Mouse (Mus musculus) heart, postnatal 0 days (tissue): ENCODE data around the gene Tgm2.

ENCODE experiments used
- CTCF ChIP-seq: IDR thresholded peaks from 2 replicates; pipeline ENCODE4 v1.5.1; 2016; ENCODE audit warnings: antibody characterized with exemption, control low read depth, low read depth
- EP300 ChIP-seq: IDR thresholded peaks from 2 replicates; pipeline ENCODE4 v1.6.1; 2016; ENCODE audit warnings: antibody characterized with exemption, low read depth

- TF ChIP-seq CTCF (no peak), EP300 (no peak)
These were observed 61.8 kb downstream of the Tgm2 start for GRCm38 (mm10) chr2:158084486-158084885.
